Mouse (Mus musculus) inflammation-experienced regulatory T-cells, adult 6 months (primary cell): ENCODE measurements around the gene Pmm1. TPM values are rescaled to one million over a fixed set of nuclear protein-coding genes. Genes with fewer than 3 reads are reported as not detected.

Source experiments
- ATAC-seq: one replicate; pipeline ENCODE4 v1.8.0; 2017
- polyA plus RNA-seq, 3 experiments: library from polyadenylated mRNA; unstranded; fragments of 100-300 nt; shearing (Covaris generic); gene quantifications; one replicate each; pipeline ENCODE4 v1.2.1; 2017

Gene Pmm1
- polyA plus RNA-seq, 3 experiments from 2014 or later, result 9.3 to 33.3 (median 11.7) TPM

DNA sequence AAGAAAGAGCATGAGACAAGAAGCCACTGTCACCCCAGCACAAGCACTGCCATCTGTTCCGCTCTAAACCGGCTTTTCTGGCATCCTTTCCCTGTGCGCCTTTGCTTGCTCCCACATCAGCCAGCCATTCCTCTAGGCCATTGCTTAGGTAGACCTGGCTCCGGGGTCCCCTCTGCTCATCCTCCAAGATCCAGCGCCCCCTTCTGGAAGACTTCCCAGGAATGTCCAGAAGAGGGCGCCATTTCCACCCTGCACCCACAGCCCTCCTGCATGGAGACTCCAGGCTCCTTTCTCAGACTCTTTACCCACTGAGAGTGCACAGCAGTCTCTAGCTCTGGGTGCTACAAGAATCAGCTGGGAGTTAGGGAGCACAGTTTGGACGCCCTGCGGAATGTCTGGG lies 4.3 kb downstream of the Pmm1 start:
- no peak for ATAC-seq

- no peak for ATAC-seq
Observed at GRCm38 (mm10) chr15:81955414-81955813, 5.3 kb downstream of the Pmm1 start.

- ATAC-seq, result no peak
Observed at GRCm38 (mm10) chr15:81954716-81955115, 6.0 kb downstream of the Pmm1 start.

DNA sequence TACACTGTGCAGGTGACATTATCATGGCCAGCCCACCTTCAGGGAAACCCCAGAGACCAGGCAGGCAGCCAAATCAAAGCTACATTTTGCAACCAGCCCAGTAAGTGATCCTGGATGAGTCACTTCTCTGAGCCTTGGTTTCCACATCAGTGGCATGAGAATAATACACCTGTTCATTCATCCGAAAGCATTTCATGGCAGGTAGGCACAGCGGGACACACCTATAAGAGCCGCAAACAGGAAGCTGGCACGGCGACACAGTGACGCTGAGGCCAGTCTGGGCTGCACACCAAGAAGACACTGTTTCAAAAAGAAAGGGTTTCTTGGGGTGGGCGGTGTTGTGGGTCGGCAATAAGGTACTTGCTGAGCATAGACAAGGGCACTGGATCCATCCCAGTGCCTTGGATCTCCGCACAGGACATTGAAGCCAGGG lies 6.6 kb downstream of the Pmm1 start:
- ATAC-seq, result no peak

DNA sequence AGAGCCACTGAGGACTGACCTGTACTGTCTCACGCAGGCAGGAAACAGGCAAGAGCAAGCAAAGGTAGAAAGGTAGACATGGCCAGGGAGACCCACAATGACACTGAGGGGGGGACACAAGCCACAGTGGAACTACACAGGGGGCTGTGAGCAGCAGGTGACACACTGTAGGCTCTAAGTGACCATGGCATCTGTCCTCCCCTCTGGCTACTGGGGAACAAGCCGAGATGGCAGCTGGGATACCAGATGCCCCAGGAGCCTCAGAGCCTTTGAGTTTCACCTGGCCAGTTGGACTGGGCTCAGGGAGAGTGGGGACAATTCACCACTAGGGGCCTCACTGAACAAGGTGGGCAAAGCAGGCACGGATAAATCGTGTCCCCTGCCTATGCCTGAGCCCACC lies 8.4 kb downstream of the Pmm1 start:
- ATAC-seq, result no peak

DNA sequence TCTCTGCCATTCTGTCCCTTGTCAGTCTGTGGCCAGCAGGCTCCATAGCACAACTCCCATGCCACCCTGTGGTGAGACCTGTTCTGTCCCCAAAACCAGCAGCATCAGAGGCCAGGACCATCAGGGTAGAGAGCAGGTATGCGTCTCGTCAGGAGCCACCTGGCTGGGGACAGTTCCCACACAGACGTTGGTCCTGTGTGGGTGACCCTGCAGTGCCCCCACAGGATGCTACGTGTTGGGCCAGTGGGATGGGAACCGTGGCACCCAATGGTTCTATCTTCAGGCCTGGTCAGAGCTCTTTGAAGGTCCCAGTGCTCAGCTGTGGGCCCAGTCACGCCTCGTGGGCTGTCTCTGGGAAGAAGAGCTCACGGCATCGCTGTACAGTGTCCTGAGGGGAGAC lies 9.6 kb downstream of the Pmm1 start:
- no peak for ATAC-seq

GRCm38 (mm10) chr15:81950716-81951115 lies 10.0 kb downstream of the Pmm1 start:
- ATAC-seq, result no peak

DNA sequence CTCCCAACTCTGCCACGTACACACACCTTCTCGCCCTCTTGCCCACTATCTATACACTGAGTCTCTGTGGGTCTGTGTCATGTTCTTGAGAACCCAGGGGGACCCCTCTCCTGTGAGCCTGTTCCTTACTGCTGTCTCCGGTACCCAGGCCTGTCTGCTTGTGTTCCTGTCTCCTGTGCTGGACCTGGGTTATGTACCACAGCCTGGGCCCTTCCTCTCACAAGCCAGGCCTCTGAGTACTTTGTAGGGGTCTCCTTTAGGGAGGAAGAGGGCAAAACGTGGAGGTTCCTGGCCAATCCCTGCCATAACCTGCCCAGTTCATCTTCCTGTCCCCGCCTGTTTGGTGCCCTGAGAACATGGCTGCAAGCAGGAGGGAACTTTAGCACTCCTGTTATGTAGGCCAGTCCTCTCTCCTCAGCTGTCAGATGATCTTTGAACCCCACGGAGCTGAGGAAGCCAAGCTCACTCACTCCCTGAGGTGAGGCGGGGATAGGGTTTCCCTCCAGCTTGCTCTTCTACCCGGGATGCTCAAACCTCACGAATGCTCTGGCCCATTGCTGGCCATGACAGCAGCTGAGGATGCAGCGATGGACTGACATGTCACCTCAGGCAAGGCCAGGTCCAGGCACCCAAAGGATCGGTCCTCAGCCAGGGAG lies 11.1 kb downstream of the Pmm1 start:
- ATAC-seq, result no peak

DNA sequence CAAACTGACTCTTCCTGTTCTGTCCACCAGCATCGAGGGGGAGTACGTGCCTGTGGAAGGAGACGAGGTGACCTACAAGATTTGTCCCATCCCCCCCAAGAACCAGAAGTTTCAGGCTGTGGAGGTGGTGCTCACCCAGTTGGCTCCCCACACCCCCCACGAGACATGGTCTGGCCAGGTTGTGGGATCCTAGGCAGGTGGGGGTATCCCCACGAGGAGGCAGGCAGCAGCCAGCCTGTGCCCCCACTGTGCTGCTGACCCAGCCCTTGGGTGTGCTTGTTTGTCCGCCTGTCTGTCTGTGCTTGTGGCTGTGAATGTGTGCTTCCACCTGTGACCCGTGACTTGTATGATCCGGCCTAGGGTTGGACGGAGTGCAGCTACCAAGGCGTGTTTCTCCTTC lies 11.7 kb downstream of the Pmm1 start:
- no peak for ATAC-seq

- no peak for ATAC-seq
Observed at GRCm38 (mm10) chr15:81943176-81943749, 17.5 kb downstream of the Pmm1 start.

- no peak for ATAC-seq
Observed at GRCm38 (mm10) chr15:81941010-81941409, 19.7 kb downstream of the Pmm1 start.

- ATAC-seq, result no peak
Observed at GRCm38 (mm10) chr15:81940219-81940618, 20.5 kb downstream of the Pmm1 start.

- ATAC-seq, result no peak
Observed at GRCm38 (mm10) chr15:81939774-81940173, 21.0 kb downstream of the Pmm1 start.

DNA sequence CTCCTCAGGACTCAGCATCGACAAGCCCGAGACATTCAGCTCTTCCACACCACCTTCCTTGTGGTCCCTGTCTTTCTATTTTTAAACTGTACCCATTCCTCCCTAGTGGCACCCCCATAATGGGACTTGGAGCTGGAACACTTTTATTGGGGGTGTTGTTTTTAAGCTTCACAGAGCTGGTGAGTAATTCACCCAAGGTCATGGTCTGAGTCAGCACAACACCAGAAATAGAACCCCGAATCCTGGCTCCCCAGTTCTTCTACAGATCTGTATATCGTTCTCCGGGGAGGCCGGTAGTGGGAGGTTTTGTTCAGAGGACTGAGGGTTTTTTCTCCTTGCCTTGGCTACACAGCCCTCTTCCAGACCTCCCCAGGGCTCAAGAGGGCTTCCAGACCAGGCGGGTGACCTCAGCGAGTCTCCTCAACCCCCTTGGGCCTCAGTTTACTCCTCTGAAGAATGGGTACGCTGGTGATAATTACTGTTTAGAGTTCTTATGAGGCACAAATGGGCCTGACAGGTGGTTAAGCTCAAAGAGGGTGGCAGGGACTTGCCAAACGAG lies 21.5 kb downstream of the Pmm1 start:
- no peak for ATAC-seq

GRCm38 (mm10) chr15:81938246-81938645 lies 22.5 kb downstream of the Pmm1 start:
- no peak for ATAC-seq

GRCm38 (mm10) chr15:81937098-81937972 lies 23.4 kb downstream of the Pmm1 start:
- ATAC-seq, result no peak

- ATAC-seq, result no peak
Observed at GRCm38 (mm10) chr15:81936679-81937078, 24.1 kb downstream of the Pmm1 start, which contains the start of gene Csdc2. Gene Csdc2 (plus strand): TSS chr15:81936759.

DNA sequence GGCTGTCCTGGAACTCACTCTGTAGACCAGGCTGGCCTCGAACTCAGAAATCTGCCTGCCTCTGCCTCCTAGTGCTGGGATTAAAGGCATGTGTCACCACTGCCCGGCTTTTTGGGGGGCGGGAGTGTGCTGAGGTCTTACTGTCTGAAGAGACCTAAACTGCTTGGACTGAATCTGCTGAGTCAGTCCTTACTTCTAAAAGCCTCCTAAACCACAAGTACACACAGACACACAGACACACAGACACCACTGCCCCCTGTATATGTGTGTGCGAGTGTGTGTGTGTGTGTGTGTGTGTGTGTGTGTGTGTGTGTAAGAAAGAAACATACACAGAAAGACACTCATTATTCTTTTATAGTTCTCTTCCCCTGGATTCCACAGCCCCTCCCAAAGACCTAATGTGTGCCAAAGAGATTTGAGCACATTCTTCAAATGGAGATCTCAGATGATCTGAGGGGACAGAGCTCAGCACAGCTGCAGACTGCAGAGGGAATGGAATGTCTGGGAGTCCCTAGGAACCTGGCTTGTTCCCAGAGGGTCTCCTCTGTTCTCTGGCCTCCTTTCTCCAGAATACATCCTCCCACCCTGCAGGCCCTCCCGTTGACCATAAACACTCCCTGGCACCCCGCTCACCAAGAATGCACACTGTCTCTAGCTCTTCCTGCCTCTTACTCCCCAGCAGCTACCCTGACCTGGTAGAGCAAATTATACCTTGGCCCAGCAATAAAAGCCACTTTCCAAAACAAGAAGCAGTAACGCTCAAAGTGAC lies 24.7 kb downstream of the Pmm1 start:
- no peak for ATAC-seq

- ATAC-seq, result no peak
Observed at GRCm38 (mm10) chr15:81933986-81934385, 26.7 kb downstream of the Pmm1 start.

DNA sequence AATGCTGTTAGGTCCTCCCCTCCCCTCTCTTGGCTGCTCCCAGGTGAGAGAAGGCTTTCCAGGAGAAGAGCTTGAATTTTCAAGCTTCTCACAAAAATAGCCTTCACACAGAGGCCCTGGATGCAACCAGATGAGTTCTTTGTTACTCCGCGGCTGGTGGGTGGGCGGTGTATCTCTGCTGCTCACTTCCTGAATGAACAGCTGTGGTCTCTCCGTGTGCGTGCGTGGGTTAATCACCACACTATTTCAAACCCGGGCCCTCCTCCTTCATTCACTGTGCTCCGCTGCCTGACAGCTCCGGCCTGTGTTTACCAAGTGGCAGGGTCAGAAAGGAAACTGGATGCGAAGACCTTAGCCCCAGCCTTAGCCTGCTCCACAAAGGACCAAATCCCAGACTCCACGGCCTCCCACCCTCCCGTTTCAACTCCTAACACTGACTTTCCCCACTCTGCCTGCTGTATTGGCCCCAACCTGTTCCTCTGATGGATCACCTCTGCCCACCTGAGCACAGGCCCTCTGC lies 27.7 kb downstream of the Pmm1 start:
- peak; percentile 72 for ATAC-seq

DNA sequence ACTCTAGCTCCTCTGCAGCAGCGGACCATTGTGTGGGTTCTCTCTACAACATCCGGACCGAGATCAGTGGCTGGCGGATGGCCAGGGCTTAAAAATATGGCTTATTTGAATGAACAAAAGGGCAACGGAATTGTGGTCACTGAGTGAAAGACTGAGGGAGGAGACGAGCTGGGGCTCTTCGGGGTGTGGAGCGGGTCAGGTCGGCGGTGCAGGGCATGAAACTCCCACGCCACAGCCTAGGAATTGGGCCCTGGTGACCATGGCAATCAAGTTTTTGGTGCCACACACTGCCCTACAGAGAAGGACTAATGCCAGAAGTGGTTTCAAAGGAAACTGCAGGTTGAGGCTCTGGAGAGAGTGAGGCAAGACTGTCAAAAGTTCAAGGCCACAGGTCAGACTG lies 32.5 kb downstream of the Pmm1 start:
- ATAC-seq, result no peak

DNA sequence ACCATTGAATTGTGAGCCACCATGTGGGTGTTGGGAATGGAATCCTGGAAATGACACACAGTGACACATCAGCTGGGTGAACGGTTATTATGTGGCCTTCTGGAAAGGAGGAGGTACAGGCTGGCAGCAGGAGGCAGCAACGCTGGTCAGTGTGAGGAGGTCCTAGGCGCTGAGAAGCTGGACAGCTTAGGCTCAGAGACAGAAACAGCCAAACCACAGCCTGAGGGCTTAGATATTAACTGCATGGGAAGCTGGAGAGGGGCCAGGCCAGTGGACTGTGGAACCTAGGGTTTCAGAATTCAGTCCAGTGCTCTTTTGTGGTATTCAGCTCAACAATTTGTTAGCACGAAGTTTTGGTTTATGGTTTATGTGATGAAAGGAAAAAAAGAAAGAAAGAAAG lies 33.0 kb downstream of the Pmm1 start:
- no peak for ATAC-seq
